Mouse (Mus musculus): ENCODE data around the gene Igsf6.
"Not testable (repeated sequence)": the region's sequence is repeated elsewhere in the genome, so short reads cannot be mapped to it uniquely, and the experiment has no call there.

Igsf6 gene

DNA sequence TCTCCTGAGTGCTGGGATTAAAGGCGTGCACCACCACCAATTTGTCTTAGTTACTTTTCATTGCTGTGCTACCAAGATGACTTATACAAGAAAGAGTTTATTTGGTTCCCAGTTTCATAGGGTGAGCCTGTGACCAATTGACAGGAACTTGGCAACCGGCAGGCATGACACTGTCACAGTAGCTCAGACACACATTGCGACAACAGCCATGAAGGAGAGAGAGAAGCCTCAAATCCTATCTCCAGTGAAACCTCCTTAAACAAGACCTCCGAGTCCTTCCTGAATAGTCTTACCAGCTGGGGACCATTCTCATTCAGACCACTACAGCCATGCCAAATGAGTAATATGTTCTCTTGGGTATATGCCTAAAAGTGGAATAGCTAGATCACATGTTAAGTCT lies 21.3 kb downstream of the Igsf6 start:
- no peak for DNase-seq

DNA sequence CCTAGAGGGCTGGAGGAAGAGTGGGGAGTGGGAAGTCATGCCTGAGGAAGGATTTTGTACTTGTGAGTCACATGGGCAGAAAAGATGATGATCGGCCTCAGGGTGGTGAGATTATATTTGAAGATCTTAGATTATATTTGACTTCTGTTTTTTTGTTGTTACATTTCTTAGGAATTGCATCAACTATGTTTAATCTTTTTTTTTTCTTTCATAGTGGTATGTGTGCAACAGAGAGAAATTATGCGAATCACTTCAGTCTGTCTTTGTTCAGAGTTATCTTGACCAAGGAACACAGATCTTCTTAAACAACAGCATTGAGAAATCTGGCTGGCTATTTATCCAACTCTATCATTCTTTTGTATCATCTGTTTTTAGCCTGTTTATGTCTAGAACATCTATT lies 26.7 kb downstream of the Igsf6 start:
- DNase-seq = no peak

DNA sequence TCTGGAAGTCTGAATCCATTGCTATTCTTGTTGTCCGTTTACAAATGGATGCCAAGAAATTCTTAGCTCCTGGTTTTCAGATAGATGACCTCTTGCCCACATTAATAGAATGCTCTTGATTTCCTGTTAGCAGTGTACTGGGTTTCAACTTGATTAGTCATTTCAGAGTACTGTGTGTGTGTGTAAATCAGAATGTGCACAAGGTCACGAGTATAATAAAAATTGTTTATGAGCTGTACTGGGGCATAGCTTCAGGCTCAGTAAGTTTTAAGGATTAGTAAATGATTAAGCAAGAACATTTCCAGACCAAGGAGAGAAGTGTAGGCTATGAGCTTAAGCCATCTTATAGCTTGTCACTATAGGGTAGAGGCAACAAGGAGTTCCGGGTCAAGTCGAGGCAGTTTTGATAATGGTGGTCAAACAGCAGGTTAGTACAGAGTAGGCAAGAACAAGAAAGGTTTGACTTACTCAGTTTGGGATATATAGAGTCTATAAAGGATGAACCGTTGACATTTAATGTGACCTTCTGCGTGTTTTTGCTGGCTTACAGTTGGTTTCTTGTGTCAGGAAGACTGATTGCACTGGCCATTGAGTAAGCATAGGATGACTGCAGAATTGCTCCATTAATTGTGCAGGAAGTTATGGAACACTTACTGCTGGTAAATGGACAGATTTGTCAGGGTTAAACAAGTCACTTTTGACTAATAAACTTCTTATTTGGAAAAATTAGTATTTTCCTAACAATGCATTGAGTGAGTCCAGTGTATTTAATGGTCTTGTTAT lies 28.5 kb downstream of the Igsf6 start:
- no peak for DNase-seq

DNA sequence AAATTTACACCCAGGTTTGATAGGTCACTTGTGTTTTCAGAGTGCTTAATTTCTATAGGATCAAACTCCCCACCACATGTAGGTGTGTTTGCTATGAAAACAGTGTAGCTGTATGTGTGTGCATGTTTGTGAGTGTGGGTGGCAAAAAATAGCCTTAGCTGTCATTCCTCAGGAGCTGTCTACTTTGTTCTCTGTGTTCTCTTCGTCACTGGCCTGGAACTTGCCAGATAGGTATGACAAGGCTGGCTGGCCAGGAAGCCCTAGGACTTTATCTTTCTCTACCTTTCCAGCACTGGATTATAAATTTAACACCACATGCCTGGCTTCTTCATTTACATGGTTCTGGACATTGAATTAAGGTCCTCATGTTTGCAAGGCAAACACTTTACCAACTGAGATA lies 30.1 kb downstream of the Igsf6 start:
- DNase-seq = no peak

DNA sequence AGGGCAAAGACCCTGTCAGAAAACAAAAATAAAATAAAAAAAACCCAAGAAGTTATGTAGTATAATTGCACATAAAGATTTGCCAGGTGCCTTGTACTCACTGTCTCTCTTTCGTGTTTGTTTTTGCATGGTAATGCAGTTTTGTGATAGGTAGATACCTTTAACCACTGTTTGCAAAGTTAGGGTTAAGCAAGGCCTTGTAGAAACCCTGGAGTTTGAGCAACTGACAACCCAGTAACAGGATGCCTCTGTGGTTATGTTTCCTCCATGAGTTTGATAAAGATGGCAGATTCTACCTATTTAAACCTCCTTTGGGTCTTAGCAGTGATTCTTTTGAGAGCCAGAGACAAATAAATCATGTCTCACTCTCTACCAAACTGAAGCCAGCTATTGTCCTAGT lies 30.9 kb downstream of the Igsf6 start:
- DNase-seq = no peak

DNA sequence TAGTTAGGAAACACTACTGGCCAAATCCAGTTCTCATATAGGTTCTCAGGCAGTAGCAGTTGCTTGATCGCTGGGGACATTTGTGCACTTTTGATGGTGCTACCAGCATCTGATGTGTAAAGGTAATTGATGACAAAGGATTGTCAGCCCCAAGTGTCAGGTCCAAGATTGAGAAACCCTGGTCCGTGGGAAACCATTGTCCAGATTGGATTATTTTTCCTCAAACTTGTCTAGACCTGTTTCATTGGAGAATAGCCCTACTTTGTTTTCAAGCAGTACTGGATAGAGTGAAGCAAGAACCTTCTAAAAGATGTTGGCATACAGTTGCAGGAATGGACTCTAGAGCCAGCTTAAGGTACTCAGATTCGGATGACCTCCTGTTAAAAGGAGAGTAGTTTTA lies 31.4 kb downstream of the Igsf6 start:
- no peak for DNase-seq

DNA sequence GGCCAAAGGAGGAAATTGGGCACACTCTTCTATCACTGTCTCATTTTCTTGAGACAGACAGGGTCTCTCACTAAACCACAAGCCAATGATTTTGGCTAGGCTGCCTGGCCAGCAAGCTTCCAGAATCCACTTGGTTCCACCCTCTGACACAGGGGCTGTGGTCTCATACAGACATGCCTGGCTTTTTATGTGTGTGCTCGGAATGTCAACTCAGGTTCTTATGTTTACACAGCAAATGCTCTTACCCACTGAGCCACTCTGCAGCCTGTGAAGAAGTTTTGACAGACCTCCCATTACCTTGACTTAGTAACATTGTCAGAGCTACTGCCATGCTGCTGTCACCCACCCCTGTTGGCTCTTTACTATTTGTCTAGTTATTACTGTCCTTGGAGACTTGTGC lies 32.4 kb downstream of the Igsf6 start:
- no peak for DNase-seq

DNA sequence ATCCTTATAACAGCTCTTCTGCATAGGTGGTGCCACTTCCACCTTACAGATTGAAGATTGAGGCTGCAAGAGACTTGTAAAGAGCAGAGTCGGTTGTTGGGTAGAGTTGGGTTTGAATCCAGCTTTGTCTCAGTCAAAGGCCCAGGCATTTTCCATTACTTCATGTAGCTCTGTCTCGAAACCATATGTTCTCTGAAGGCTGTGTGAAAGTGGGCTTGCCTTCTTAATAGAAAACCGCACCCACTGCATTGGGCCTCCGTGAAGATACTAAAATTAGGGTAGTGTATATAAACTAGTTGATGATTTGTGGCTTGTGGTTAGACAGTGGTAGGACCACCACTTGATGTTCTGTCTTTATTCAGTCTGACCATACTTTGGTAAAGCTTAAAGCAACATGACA lies 33.8 kb downstream of the Igsf6 start:
- no peak for DNase-seq

DNA sequence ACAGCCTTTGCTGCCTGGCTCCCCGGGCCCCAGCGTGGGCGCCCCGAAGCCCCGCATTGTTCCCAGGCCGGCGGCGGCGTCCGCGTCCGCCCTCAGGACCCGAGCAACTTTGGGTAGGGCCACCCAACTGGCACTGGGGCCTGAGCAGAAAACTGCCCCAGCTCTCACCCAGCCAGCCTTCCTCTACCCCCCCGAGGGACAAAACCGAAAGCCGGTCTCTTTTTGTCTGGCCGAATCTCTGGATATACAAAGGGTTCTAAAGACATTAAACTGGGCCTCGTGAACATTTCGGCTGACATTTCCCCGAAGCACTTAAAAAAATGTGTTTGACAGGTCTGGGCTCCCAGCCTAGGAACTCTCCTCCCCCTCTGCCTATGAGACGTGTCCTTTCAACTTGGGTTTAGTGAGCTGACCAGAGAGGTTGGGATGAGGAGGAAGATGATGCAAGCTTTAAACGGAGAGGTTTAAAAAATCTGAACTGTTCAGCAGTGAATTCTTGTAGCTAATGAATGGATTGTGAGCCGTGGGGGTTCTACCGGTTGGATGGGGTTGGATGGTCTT lies 39.1 kb downstream of the Igsf6 start:
- DNase-seq = peak in 1 of 2 experiments; percentile 55

DNA sequence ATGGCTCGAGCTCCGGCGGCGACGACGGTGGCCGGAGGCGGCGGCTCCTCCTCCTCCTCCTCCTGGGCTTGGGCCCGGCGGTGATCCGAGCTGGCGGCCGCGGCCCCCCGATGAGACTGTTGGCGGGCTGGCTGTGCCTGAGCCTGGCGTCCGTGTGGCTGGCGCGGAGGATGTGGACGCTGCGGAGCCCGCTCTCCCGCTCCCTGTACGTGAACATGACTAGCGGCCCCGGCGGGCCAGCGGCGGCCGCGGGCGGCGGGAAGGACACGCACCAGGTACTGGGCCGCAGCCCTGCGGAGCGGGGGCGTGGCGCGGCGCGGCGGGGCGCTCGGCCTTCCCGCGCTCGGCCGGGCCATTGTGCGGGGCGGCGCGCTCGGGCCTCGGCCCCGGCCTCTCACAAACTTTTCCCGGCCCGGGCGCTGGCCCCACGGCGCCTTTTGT lies 39.7 kb downstream of the Igsf6 start:
- DNase-seq = peak in 1 of 2 experiments; percentile 85

DNA sequence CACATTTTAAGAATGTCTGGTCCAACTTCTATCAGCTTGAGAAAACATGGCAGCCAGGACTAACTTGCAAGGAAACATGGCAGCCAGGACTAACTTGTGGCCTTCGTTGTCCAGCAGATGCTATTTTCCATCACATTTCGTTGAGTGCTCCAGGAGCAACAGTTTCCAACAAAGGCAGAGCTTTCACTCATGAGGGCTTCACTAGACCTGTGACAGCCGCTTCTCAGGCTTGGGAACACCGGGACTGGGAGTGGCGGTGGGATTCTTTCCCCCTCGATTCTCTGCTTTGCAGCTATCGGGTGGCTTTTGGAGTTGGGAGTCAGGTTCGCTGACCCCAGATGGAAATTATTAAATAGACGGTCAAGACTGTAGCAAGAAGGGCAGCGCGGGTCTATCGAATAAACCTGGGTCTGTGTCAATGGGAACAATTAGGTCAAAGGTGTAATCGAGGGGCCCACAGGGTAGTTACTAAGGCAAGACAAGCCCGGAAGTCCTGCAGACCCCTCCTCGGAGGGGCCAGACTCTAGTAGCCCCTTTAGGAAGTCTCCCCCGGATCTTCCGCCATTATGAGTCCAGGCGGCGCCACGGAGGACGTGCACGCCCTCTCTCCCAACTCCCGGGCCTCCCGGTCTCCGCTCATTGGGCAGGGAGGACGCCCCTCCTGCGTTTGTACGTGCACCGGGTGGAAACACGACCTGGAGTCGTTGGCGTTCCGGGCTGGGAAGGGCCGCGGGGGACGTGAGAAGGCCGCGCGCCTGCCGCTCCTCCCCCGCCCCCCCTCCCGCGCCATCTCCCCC lies 40.3 kb downstream of the Igsf6 start, which contains the start of gene Mettl9:
Gene Mettl9 (plus strand): TSS at position 590 of the 797 bp plus-strand sequence.
- DNase-seq = peak; percentile 96 to 98

DNA sequence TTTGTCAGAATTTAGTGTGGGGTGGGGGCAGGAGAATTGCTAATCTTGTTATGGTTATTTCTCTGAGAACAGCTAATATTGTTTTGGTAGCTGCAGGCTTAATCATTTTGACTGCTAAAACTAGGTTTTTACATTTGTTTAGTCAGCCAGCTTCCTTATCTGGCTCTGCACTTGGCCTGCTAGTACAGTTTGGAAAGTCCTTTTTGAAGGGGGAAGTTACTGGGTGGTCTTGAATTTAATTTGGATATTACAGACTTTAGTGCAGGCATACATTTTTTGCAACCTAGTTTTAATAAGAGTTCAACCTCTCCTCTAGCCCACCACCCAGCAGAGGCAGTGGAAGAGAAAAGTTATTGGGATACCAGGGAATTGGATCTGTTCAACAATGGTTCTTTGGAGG lies 44.4 kb downstream of the Igsf6 start:
- not testable (repeated sequence) for DNase-seq

DNA sequence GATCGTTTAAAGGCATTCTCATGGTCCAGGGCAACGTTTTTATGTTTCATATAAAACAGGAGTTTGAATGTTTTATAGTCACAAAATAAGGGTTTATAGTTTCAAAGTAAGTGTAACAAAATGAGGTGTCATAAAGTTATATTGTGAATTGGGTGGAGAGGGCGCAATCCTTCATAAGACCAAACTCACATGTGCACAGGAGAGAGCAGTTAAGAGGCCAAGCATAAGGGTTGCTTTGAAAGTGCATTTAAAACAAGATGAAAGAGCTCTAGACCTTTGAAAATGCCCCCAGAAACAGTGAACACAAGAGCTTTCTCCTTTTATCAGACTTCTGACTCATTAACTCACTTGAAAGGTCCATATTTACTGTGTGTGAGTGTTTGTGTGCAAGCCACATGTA lies 48.1 kb downstream of the Igsf6 start:
- DNase-seq = no peak

DNA sequence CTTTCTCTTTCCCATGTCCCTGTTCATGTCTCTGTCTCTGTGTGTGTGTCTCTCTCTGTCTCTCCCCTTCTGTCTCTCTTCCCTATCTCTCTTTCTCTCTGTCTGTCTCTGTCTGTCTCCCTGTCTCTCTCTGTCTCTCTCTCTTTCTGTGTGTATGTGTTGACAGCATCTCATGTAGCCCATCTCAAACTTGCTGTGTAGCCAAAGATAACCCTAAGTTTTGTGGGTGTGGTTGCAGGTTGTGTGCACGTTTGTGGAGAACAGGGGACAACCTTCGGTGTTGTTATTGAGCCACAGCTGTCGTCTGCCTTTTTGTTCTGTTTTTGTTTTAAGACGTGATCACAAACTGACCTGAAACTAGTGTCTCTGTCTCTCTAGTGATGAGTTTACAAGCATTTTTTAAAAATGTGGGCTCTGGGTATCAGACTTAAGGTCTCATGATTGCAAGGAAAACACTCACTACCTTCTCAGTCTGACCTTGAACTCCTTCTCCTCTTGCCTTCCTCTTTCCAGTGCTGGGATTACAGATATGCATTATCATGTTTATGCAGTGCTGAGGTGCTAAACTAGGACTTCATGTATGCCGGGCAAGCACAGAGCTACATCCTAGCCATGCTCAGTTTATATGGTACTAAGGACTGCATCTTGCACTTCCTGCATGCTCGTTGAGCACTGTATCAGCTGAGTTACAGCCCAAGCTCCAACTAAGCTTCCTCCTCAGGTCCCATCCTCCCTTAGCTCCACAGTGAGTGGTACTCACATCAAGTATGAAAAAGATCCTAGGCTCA lies 49.0 kb downstream of the Igsf6 start:
- DNase-seq = no peak

DNA sequence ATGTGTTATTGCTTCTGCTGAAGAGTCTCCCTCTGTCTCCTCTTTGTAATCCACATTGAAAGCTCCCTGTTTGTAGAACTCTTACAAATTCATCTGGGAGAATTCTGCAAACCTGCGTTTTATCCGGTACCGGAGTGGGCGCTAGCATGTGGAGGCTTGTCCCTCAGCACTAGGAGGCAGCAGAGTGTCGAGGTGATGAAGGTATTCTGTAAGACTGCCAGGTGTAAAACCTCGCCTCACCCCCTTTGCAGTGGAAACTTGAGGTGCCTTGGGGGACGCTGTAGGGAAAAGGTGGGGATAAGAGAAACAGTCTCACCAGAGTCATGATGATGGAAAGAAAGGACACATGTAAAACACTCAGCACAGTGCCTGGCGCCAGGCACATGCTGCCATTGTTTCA lies 54.1 kb downstream of the Igsf6 start:
- peak; percentile 7 to 11 for DNase-seq

DNA sequence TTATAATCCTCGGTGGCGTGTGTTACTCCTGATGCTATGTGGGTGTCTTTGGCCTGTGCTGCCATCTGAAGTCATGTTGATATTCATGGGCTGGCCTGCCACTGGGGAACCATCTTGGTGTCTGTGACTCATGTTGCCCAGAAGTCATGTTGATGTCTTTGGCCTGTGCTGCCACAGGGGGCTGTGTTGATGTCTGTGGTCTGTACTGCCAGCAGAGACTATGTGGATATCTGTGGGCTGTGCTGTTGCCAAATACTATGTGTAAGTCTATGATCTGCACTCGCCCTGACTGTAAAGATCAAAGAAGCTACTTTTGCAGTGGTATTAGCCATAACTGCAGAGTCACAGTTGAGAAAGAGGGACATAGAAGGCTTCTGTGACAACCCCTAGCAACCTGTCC lies 55.6 kb downstream of the Igsf6 start:
- DNase-seq = no peak

DNA sequence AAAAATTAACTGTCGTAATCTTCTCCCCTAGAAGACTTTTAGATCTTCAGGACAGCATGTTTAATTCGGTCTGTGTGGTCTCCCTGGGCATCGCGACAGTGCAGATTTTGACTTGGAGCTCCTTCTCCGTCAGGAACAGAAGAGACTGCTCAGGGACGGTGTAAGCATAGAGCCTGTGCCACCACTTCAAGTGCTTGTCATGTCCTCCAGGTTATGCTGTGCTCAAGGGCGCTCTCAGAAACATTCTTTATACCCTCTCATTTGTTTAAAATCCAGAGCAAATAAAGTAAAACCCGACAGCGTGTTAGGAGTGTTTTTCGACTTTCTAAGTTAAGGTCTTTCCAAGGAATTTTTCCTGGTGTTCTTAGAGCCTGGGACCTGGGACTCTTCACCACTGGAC lies 59.9 kb downstream of the Igsf6 start:
- no peak for DNase-seq
